Mouse (Mus musculus): ENCODE measurements around the gene Pla2g12a.

DNA sequence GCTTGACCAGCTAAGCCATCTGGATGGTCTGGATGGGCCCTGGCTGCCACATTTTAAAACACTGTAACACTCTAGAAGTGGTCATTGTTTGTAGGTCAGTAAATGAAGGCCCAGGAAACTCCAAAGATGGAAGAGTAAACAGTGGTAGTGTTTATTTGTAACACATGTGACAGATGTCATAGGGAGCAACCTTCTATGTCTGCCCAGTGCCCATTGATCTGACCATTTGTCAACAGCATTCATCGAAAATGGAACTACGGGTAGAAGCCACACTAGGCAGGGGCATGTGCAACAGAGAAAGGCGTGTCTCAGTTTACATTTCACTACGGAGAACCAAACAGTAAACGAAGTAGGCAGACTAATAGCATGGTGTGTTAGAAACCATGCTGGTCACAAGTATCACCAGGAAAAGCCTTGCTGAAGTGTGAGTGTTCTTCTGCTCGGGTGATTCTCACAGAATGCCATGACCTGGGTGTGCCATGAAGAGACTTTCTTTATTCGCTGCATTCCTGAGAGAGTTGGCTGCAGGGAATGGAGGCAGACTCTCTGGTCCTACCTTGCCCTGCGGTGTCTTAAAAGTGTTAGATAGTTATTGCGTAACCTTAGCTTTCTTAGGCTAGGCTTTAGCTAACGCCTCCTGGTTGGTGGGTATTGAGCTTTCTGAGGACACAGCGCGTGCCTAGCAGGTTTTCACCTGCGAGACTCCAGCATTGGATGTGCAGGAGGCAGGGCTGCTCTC is 9.5 kb downstream of the Pla2g12a start:
- no peak for TF ChIP-seq EP300 (IDR thresholded peaks at IDR 0.05; ENCODE audit: low read depth)
- TF ChIP-seq CTCF (IDR thresholded peaks at IDR 0.05; ENCODE audit: low read depth): no peak

All from liver, postnatal 0 days (tissue).